Mouse (Mus musculus): Measurements from ENCODE around the gene Coro1c. TPM values are rescaled to one million over a fixed set of nuclear protein-coding genes. Genes with fewer than 3 reads are reported as not detected.

The Coro1c gene
- polyA plus RNA-seq, 1 experiment from 2014 or later = 131 TPM

DNA sequence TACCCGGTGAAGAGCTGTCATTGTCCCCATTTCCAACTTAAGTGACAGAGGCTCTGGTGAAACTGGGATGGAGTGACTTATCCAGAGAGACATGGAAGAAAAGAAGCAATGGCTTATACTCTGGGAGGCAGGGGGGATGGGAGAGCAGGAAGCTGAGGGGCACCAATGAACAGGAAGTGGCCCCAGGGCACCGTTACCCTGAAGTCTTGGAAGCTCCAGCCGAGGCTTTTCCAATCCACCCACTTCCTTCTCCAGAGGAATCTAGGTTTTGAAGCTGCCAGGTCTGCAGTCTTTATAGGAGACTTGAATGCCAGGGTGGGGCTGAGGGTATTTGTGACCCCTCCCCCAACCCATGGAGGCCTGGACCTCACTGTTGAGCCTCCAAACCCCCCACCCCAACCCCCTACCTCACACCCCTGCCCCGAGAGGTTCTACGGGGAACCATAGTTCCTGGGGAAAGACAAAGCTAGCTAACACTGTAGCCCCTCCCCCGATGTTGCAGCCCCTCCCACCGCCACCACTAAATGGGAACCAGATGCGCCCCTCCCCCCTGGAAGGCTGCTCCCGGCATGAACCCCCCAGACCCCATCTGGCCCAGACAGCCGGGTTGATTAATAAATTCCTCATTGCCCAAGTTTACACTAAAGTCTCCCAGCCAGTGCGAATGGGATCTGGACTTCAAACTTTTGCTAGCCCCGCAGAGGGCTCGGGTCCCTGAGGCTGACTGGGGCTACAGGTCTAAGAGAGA, 112.0 kb downstream of the Coro1c start:
- Histone ChIP-seq H3K36me3 (ENCODE audit: control insufficient read depth, insufficient read depth, low read length) (peaks cover 3% of the 10 kb centered on the region; the same call in 1 of the 2 replicates), H3K9ac (replicated peaks; ENCODE audit: low read depth, low read length) (no peak overlapping the region), H3K4me1 (ENCODE audit: control insufficient read depth, insufficient read depth, low read length) (peaks cover 31% of the 10 kb centered on the region), H3K9me3 (ENCODE audit: control insufficient read depth, low read depth, low read length) (no peaks in the 10 kb centered on the region), H3K4me2 (replicated peaks; ENCODE audit: low read depth, low read length) (peak overlapping the region; percentile 61), H3K27ac (ENCODE audit: low read length) (peak overlapping the region; percentile 81), H3K27me3 (ENCODE audit: control insufficient read depth, insufficient read depth, low read length) (no peaks in the 10 kb centered on the region), H3K4me3 (ENCODE audit: low read depth, low read length) (peak overlapping the region; percentile 25)
- 5% methylated on average over 13 of the region's 13 CpGs for WGBS
- ATAC-seq (ENCODE audit: insufficient number of reproducible peaks, insufficient read depth, low FRiP score, low read depth) = no peak; the same call in 1 of the 2 replicates

Other genes starting within 250 kb of the Coro1c start
- not detected in 2 replicates for gene 1700069L16Rik, start 184.0 kb downstream of the Coro1c start, polyA plus RNA-seq (2014; fragmentation: Nextera tagmentation; extraction: Ambion mirVana)
- 4.1 and 5.7 TPM in 2 replicates for gene Ficd, start 173.0 kb downstream of the Coro1c start, polyA plus RNA-seq (2014; fragmentation: Nextera tagmentation; extraction: Ambion mirVana)
- gene Sart3, start 136.2 kb downstream of the Coro1c start, polyA plus RNA-seq (2014; fragmentation: Nextera tagmentation; extraction: Ambion mirVana) = 30.5 and 34.6 TPM in 2 replicates
- gene Iscu, start 136.0 kb downstream of the Coro1c start, polyA plus RNA-seq (2014; fragmentation: Nextera tagmentation; extraction: Ambion mirVana) = 106 and 117 TPM in 2 replicates
- gene Tmem119, start 108.2 kb downstream of the Coro1c start, polyA plus RNA-seq (2014; fragmentation: Nextera tagmentation; extraction: Ambion mirVana) = 46.1 and 49.0 TPM in 2 replicates
- 2.9 and 4.5 TPM in 2 replicates for gene Selplg, start 76.1 kb downstream of the Coro1c start, polyA plus RNA-seq (2014; fragmentation: Nextera tagmentation; extraction: Ambion mirVana)
- gene Ssh1, start 85.1 kb upstream of the Coro1c start, polyA plus RNA-seq (2014; fragmentation: Nextera tagmentation; extraction: Ambion mirVana) = 22.2 and 25.0 TPM in 2 replicates
- 0.16 and 0.17 TPM in 2 replicates for gene Dao, start 94.9 kb upstream of the Coro1c start, polyA plus RNA-seq (2014; fragmentation: Nextera tagmentation; extraction: Ambion mirVana)
- gene Usp30, start 156.7 kb upstream of the Coro1c start, polyA plus RNA-seq (2014; fragmentation: Nextera tagmentation; extraction: Ambion mirVana) = 10.2 and 10.5 TPM in 2 replicates
- 2.9 and 3.0 TPM in 2 replicates for gene Svop, start 182.8 kb upstream of the Coro1c start, polyA plus RNA-seq (2014; fragmentation: Nextera tagmentation; extraction: Ambion mirVana)
- 9.6 and 10.0 TPM in 2 replicates for gene Alkbh2, start 219.5 kb upstream of the Coro1c start, polyA plus RNA-seq (2014; fragmentation: Nextera tagmentation; extraction: Ambion mirVana)
- gene Ung, start 221.6 kb upstream of the Coro1c start, polyA plus RNA-seq (2014; fragmentation: Nextera tagmentation; extraction: Ambion mirVana) = 24.1 and 28.8 TPM in 2 replicates
- 2.5 and 3.3 TPM in 2 replicates for gene Acacb, start 237.8 kb upstream of the Coro1c start, polyA plus RNA-seq (2014; fragmentation: Nextera tagmentation; extraction: Ambion mirVana)

Measured in stomach, embryonic 14.5 days (tissue).